Mouse (Mus musculus) liver, embryonic 11.5 days (tissue): ENCODE results near the gene Wwox. TPM values are rescaled to one million over a fixed set of nuclear protein-coding genes. Genes with fewer than 3 reads are reported as not detected.

ENCODE experiments used
- ATAC-seq: fragments of 200-750 bp; cut with Nextera tagmentation; replicated peaks from 2 replicates; pipeline ENCODE4 v1.8.0; 2017; ENCODE audit warnings: moderate number of reproducible peaks, mild to moderate bottlenecking, moderate TSS enrichment, moderate library complexity; ENCODE audit not compliant: low FRiP score
- DNase-seq: peaks from one replicate; pipeline ENCODE4 v3.0.0-alpha.2; 2017; ENCODE audit warnings: low spot score
- H3K27ac ChIP-seq: fragments of 300-500 bp; sonication (generic); 2 replicates; pipeline ENCODE4 v1.5.1; 2014; ENCODE audit warnings: mild to moderate bottlenecking, low read depth, low read length, control low read depth
- H3K27me3 ChIP-seq: fragments of 300-500 bp; sonication (generic); replicated peaks from 2 replicates; pipeline ENCODE4 v1.6.1; 2014; ENCODE audit warnings: low read length, mixed read lengths; ENCODE audit not compliant: control insufficient read depth, insufficient read depth
- H3K36me3 ChIP-seq: fragments of 300-500 bp; sonication (generic); 2 replicates; pipeline ENCODE4 v1.6.1; 2014; ENCODE audit warnings: mild to moderate bottlenecking, low read length, moderate library complexity, mixed read lengths; ENCODE audit not compliant: control insufficient read depth, insufficient read depth
- H3K4me1 ChIP-seq: fragments of 300-500 bp; sonication (generic); replicated peaks from 2 replicates; pipeline ENCODE4 v1.6.1; 2014; ENCODE audit warnings: low read length, mixed read lengths; ENCODE audit not compliant: control insufficient read depth, insufficient read depth
- H3K4me2 ChIP-seq: fragments of 300-500 bp; sonication (generic); 2 replicates; pipeline ENCODE4 v1.6.1; 2014; ENCODE audit warnings: mild to moderate bottlenecking, control low read depth, moderate library complexity
- H3K4me3 ChIP-seq: fragments of 300-500 bp; sonication (generic); 2 replicates; pipeline ENCODE4 v1.5.1; 2014; ENCODE audit warnings: low read depth, low read length, control low read depth
- H3K9ac ChIP-seq: fragments of 300-500 bp; sonication (generic); 2 replicates; pipeline ENCODE4 v1.6.1; 2014; ENCODE audit warnings: low read depth, low read length, control low read depth
- H3K9me3 ChIP-seq: fragments of 300-500 bp; sonication (generic); 2 replicates; pipeline ENCODE4 v1.6.1; 2016; ENCODE audit warnings: low read length, inconsistent platforms, mixed read lengths; ENCODE audit not compliant: control insufficient read depth
- WGBS: fragments of 180-500 bp; shearing (Covaris S2); extraction: QIAGEN DNeasy Blood & Tissue Kit; methylation state at CpG from one replicate; pipeline ENCODE4 v1.1.7; 2014; 5-methylcytosine and 5-hydroxymethylcytosine counted together
- polyA plus RNA-seq: library from polyadenylated mRNA; unstranded; fragments of >200 nt; fragmentation: Nextera tagmentation; extraction: Ambion mirVana; gene quantifications from 2 replicates; pipeline ENCODE4 v1.2.1, GENCODE M21; 2014

Gene Wwox
- polyA plus RNA-seq, 1 experiment from 2014 or later = 7.3 TPM

DNA sequence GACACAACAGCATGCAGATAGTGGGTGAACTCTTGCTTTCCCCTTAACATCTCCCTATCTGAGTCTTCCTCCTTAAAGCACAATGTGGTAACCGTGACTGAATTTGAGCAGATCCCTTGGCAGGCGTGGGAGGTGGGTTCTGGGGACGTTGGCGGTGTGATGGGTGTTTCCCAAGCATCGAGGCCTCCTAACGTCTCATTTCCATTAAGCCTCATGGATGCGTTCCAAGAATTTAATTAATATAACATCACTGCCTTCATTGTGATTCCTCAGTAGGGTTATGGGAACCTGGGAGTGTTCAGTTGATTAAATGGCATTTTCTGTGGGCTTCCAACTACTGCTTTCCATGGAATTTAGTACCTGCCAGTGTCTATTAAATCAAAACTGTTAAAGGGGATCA, 67.9 kb downstream of the Wwox start:
- H3K4me3 ChIP-seq = no peak overlapping the region
- no peak overlapping the region for H3K27ac ChIP-seq
- H3K9ac ChIP-seq = no peak overlapping the region
- H3K4me1 ChIP-seq = peaks cover 4% of the 10 kb centered on the region
- no peak for DNase-seq
- no peaks in the 10 kb centered on the region for H3K36me3 ChIP-seq
- no peak for ATAC-seq
- H3K9me3 ChIP-seq = no peaks in the 10 kb centered on the region
- no peak overlapping the region for H3K4me2 ChIP-seq
- no peaks in the 10 kb centered on the region for H3K27me3 ChIP-seq
- WGBS = 79% methylated on average over 7 of the region's 7 CpGs

GRCm38 (mm10) chr8:114510226-114510625, 70.8 kb downstream of the Wwox start:
- H3K4me3 ChIP-seq = no peak overlapping the region
- H3K27ac ChIP-seq = no peak overlapping the region
- H3K36me3 ChIP-seq = no peaks in the 10 kb centered on the region
- 68% methylated on average over 1 of the region's 1 CpGs for WGBS
- DNase-seq (no peak), ATAC-seq (no peak)
- H3K9ac ChIP-seq = no peak overlapping the region
- no peaks in the 10 kb centered on the region for H3K27me3 ChIP-seq
- no peaks in the 10 kb centered on the region for H3K9me3 ChIP-seq
- H3K4me2 ChIP-seq = no peak overlapping the region
- H3K4me1 ChIP-seq = no peaks in the 10 kb centered on the region

DNA sequence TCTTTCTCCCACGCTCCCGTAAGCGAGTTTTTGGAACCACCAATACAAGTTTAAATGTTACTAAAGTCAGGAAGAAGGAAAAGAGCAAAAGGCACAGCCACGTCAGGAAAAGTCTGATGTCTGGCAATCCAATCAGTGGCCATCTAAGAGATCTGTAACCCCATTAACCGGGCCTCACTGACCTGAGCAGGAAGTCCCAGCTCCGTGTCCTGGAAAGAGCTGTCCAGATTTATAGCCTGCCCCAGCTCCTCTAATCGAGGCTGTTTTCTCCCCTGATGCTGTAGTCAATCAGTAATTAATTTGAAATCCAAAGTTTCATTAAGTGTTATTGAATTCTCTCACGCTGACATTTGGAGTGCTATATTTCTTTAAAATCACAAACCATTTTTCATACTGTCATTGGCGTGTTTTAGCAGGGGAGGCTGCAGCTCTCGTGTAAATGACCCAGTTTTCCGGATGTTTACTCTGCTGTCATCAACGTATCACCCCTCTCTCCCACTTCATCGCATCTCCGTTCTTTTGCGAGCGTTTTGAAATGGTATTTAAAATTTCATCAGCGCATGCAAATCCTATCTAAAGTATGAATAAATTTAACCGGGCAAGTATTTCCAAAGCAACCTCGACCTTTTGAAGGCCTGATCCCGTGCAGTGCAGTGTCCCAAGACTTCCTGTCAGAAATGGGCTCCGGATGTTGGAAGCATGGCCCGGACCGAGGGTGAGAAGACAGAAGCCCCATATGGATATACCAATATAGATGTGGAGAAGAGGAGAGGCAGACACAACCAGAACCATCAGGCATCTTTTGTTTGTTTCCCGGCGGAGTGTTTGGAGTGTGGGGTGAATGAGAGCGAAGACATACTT, 72.8 kb downstream of the Wwox start:
- H3K4me1 ChIP-seq = no peaks in the 10 kb centered on the region
- no peak overlapping the region for H3K4me2 ChIP-seq
- WGBS = 82% methylated on average over 26 of the region's 26 CpGs
- H3K27ac ChIP-seq = no peak overlapping the region
- no peak overlapping the region for H3K4me3 ChIP-seq
- H3K36me3 ChIP-seq = no peaks in the 10 kb centered on the region
- H3K27me3 ChIP-seq = no peaks in the 10 kb centered on the region
- H3K9me3 ChIP-seq = no peaks in the 10 kb centered on the region
- H3K9ac ChIP-seq = no peak overlapping the region
- no peak for ATAC-seq
- no peak for DNase-seq

DNA sequence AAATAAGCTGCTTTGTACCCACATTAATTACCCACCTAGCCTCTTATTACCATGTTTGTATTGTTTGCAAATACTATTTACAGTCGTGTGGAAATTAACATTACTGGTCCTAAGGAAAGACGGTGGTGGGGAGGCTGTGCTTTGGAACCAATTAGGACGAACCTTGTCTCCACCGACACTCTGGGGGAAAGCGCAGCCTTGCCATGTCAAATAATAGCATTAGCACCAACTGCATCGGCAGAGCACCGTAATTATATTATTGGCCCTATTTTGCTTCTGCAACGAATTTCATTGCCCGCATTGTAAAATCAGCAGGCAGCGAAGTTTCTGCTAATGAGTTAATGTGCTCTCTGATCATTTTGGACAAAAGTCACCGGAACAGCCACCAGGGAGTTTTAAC, 75.2 kb downstream of the Wwox start:
- WGBS = 82% methylated on average over 11 of the region's 11 CpGs
- H3K4me3 ChIP-seq = no peak overlapping the region
- no peaks in the 10 kb centered on the region for H3K27me3 ChIP-seq
- H3K9ac ChIP-seq = no peak overlapping the region
- no peak overlapping the region for H3K27ac ChIP-seq
- DNase-seq (no peak), ATAC-seq (no peak)
- H3K4me2 ChIP-seq = no peak overlapping the region
- no peaks in the 10 kb centered on the region for H3K9me3 ChIP-seq
- no peaks in the 10 kb centered on the region for H3K4me1 ChIP-seq
- H3K36me3 ChIP-seq = no peaks in the 10 kb centered on the region

GRCm38 (mm10) chr8:114523061-114523460, 83.6 kb downstream of the Wwox start:
- ATAC-seq (no peak), DNase-seq (no peak)
- Histone ChIP-seq H3K4me1 (no peaks in the 10 kb centered on the region), H3K27me3 (no peaks in the 10 kb centered on the region), H3K9ac (no peak overlapping the region), H3K27ac (no peak overlapping the region), H3K9me3 (no peaks in the 10 kb centered on the region), H3K4me2 (no peak overlapping the region), H3K36me3 (no peaks in the 10 kb centered on the region), H3K4me3 (no peak overlapping the region)
- 79% methylated on average over 2 of the region's 2 CpGs for WGBS

DNA sequence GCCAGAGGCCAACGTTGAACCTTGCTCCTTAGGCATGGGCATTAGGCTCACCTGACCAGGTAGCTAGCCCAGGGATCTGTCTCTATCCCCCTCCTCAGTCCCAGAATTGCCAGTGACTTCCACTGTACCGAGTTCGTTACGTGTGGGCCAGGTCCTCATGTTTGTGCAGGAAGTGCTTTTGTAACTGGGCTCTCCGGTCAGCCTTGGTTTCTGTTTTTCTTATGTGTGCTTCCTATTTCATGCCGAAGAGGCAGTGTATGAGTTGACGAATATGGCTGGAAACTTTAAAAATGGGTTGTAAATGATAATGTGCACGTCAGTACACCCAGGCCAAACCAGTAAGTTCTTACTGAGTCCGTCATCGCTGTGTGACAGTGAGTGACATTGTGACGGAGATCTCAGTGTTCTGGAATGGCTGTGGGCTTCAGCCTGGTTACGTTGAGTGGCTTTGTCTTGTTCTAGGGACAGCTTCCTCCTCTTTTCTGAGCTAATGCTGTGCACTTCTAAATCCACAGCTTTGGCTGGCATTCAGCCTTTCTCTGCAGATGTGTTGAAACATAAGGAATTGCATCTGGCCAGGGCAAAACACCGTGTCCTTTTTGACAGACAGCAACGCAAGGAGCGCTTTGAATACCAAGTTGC, 87.3 kb downstream of the Wwox start:
- H3K4me3 ChIP-seq = no peak overlapping the region
- DNase-seq = no peak

DNA sequence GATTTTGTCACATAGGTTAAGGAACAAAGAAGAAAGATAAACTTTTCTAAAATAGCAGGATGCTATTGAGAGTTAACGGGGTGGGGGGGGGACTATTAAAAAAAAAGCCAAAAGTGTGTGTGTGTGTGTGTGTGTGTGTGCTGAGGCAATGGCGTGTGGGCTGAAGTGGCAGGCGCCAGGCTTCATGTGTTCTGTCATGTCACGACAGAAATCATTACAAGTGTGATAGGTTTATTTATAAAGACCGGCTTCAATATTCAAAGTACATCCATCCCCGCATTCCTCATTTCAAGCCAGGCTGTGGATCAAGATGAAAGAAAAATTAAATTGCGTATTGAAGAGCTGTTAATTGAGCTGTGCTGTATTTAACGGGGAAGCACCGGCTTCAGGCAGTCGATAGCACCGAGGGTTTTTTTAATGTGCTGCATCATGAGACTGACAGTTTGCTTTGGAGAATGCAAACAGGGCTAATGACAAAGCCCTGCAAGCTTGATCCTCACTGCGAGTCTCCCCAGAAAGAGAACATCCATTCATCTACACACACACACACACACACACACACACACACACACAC, 88.3 kb downstream of the Wwox start:
- H3K4me2 ChIP-seq = no peak overlapping the region
- H3K36me3 ChIP-seq = no peaks in the 10 kb centered on the region
- 82% methylated on average over 12 of the region's 12 CpGs for WGBS
- no peaks in the 10 kb centered on the region for H3K4me1 ChIP-seq
- no peak overlapping the region for H3K4me3 ChIP-seq
- H3K27ac ChIP-seq = no peak overlapping the region
- no peak for DNase-seq
- H3K9me3 ChIP-seq = no peaks in the 10 kb centered on the region
- no peaks in the 10 kb centered on the region for H3K27me3 ChIP-seq
- no peak overlapping the region for H3K9ac ChIP-seq
- no peak for ATAC-seq

More for the DNA sequence above, 87.3 kb downstream of the Wwox start:
- WGBS = 85% methylated on average over 15 of the region's 15 CpGs
- Histone ChIP-seq H3K36me3 (no peaks in the 10 kb centered on the region), H3K27me3 (no peaks in the 10 kb centered on the region), H3K27ac (no peak overlapping the region), H3K9ac (no peak overlapping the region), H3K4me2 (no peak overlapping the region), H3K4me1 (no peaks in the 10 kb centered on the region), H3K9me3 (no peaks in the 10 kb centered on the region)
- no peak for ATAC-seq

DNA sequence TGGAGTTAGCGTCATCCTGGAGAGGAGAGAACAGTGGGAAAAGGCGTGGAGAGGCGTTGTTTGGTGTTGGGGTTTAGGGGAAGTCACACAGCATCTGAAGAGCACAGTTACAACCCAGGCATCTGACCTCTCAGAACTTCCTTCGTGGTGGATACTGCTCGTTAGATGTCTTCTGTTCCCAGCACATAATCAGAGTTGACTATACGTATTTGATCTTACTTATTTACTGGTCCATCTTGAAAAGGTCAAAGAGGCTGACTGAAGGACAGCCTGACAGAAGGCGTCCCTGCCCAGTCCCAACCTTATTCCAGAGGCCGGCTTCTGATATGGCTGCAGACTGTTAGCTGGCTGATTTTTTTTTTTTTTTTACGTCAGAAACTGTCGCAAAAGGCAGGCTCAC, 90.1 kb downstream of the Wwox start:
- ATAC-seq = no peak
- H3K27ac ChIP-seq = no peak overlapping the region
- no peaks in the 10 kb centered on the region for H3K36me3 ChIP-seq
- H3K4me3 ChIP-seq = no peak overlapping the region
- no peak overlapping the region for H3K4me2 ChIP-seq
- 74% methylated on average over 10 of the region's 10 CpGs for WGBS
- no peaks in the 10 kb centered on the region for H3K4me1 ChIP-seq
- no peaks in the 10 kb centered on the region for H3K9me3 ChIP-seq
- H3K27me3 ChIP-seq = no peaks in the 10 kb centered on the region
- no peak overlapping the region for H3K9ac ChIP-seq
- no peak for DNase-seq
